Mouse (Mus musculus): ENCODE measurements around the gene Ppp1cc.

Gene Ppp1cc

DNA sequence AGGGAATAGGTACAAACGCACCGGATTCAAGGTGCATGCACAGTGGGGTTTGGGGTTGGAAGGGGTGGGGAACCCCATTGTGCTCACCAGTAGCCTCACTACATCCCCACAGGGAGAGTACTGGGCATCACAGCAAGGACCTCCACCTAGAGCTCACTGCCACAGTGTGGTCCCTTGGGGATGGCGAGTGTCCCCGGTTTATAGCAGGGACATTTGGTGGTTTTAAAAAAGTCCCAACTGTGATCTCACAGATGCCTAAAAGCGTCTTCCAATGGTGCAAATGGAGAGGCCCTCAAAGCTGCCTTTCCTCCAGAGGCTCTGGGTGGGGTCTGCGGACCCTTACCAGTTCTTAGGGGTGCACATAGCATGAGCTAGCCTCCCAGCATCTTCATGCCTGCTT lies 55.8 kb downstream of the Ppp1cc start:
- DNase-seq (ENCODE audit: low spot score) = no peak

DNA sequence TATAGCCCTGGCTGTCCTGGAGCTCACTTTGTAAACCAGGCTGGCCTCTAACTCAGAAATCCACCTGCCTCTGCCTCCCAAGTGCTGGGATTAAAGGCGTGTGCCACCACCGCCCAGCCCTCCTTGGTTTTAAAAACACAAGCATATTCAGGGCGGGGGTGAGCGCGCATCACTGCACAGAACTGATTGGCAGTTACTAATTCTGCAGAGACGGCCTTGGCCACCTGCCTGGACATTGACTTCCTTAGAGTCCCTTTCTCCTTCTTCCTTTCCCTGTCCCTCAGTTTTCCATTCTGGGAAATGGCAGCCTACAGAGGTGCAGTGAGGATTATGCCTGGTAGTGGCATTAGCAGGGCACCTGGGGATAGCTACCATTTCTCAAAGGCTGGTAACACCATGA lies 59.6 kb downstream of the Ppp1cc start:
- DNase-seq (ENCODE audit: low spot score) = no peak

DNA sequence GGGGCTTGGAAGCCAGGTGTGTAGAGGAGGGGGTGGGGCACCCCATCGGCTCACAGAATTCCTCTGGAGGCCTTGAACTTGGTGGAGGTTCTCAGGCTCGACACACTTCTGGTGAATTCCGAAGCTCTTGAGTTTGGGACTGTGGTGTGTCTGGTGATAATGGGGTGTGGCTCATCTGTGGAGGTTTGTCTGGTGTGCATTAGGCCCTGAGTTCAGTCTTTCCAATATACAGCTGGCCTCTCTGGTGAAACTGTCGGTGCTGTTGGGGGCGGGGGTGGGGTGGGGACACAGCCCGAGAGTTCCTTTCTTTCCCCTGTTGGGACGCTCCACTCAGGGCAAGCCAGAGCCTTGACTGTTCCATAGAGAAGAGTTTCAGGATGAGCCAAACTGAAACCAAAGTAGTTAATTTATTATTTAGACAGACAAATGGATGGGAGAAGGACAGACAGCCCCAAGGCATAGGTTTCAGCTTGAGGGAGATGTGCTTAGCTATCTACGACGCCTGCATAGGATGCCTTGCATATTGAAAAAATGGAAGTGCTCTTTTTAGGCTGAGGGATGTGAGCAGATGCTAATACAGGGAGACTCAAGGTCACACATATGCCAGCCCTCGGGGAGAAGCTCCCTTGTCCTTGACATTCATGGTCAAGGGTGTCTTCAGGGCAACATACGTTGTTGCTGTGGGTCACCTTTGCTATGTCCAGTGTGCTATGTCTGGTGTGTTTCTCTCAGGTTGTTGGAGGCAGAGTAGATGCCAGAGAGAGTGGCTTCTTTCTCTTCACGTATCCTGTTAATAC lies 60.2 kb downstream of the Ppp1cc start:
- no peak for DNase-seq (ENCODE audit: low spot score)

DNA sequence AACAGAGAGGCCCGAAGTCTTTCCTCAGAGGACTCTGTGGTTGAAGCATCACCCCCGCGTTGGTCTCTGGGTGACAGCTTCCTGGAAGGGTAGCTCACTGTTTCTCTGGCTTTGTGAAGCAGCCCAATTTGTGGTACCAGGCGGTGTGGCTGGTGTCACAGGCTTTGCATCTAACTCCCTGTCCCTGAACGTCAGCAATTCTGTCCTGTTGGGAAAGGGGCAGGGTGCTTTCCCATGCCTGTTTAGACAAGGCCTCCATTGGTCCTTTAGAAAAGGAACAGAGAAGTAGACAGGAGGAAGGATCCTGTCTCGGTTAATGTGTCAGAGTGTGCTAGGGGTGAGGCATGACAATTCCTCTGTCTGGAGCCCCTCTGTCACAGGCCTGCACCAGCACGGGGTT lies 60.9 kb downstream of the Ppp1cc start:
- DNase-seq (ENCODE audit: low spot score) = no peak

DNA sequence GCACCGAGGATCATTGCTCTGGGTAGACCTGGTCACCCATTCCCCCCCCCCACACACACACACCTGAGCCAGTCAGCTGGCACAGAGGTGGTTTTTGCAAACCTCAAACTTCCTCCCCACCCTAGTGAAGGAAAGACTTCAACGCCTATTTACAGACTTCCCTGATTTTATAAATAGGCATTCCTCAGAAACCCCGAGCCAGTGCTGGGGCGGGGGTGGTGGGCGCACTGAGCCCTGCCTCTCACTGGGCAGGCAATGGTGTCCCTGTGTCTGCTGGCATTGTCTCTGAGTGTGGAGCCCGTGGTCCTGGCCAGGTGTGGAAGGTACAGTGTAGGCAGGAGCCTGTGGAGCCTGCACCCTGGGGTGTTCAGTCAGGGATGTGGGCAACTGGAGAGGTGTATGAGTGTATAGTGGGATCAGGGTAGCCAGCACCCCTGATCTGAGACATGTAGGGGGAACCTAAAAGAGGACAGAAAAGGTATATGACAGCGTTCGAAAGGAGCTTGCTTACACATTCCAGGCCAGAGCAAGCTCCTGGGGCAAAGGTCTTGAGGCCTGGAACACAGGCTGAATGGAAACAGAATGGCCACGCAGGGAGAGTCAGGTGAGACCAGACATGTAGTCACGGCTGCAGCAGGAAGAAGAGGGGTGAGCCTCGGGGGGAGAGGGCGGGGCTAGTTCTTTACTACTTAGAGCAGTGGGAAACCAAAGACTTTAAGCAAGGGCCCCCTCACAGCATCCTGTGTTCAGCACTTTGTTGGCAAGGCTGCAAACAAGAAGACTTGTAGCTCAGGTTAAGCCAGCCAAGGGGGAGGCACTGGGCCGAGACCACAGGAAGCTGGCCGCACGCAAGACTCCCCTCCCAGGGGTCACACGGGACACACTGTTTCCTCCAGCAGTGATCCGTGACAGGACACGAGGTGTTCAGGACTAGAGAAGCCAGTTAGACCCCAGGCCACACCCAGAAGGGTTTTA lies 61.9 kb downstream of the Ppp1cc start:
- DNase-seq (ENCODE audit: low spot score) = no peak

DNA sequence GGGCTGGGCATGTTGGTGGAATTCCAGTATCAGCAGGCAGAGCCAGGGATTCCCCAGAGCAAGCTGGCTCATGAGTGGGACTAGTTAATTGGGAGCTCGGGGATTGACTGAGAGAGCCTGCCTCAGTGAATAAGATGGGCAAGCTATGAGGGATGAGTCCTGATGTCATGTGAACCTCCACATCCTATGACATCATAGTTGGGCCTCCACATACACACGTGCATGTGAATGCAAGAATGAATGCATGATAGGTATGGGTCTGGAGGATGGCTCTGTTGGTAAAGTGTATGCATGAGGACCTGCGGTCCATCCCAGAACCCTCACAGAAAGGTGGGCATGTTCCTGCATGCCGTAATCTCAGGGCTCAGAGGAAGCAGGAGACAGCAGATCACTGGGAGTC lies 63.0 kb downstream of the Ppp1cc start:
- no peak for DNase-seq (ENCODE audit: low spot score)

DNA sequence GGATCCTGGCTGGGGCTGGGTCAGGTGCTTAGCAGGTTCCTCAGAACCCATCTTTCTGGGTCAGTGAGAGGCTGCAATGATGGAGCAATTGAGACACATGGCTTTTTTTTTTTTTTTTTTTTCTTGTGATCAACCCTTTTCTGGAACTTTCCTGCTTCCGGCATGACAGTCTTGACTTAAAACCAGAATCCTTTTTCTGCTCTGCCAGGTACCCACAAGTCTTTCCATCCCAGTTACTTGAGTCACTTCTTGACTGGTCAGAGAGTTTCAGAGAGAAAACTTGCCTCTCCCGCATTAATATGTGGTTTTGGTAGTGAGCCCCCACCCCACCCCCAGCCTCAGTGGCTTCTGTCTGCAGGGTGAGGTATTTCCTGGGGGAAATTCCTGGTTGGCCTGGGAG lies 66.2 kb downstream of the Ppp1cc start:
- DNase-seq (ENCODE audit: low spot score) = no peak

Data from urinary bladder, postnatal 25 days (tissue).